28 mouse cellular contexts compared by ENCODE assay signal in genomic region chr5:13199709-13200108, GRCm38 (mm10).
"Had no signal": no experiment of that assay in that cellular context is flagged by ENCODE, and none has a peak within 500 bp of the region (broad histone marks: within the 10 kb centered on the region; RNA-seq: fewer than 3 reads in every experiment).

No protein-coding gene starts in this region.

- ATAC-seq: hindbrain, postnatal 0 days; inflammation-experienced regulatory T-cells, adult 6 months; intestine, embryonic 15.5 days; intestine, postnatal 0 days; liver, postnatal 0 days had no signal

- H3K27ac ChIP-seq: gastrocnemius, adult 2 months; heart, embryonic 10.5 days; heart, embryonic 13.5 days; heart, embryonic 15.5 days; hindbrain, embryonic 13.5 days; hindbrain, embryonic 15.5 days; hindbrain, postnatal 0 days; intestine, embryonic 15.5 days; layer of hippocampus, adult 2 months; left cerebral cortex, adult 2 months; limb, embryonic 12.5 days; liver, embryonic 13.5 days; liver, embryonic 15.5 days had no signal

- H3K4me1 ChIP-seq: heart, embryonic 10.5 days; heart, embryonic 13.5 days; heart, embryonic 15.5 days; hindbrain, embryonic 13.5 days; hindbrain, embryonic 15.5 days; intestine, embryonic 15.5 days; liver, embryonic 13.5 days; liver, embryonic 15.5 days had no signal

- H3K9ac ChIP-seq: heart, embryonic 13.5 days; heart, embryonic 15.5 days; hindbrain, embryonic 13.5 days; hindbrain, embryonic 15.5 days; intestine, embryonic 15.5 days; limb, embryonic 12.5 days; liver, embryonic 13.5 days; liver, embryonic 15.5 days; liver, postnatal 0 days had no signal

- H3K4me2 ChIP-seq: heart, embryonic 13.5 days; heart, embryonic 15.5 days; hindbrain, embryonic 13.5 days; hindbrain, embryonic 15.5 days; intestine, embryonic 15.5 days; limb, embryonic 12.5 days; liver, embryonic 11.5 days; liver, embryonic 13.5 days; liver, embryonic 15.5 days had no signal

- H3K27me3 ChIP-seq: heart, embryonic 13.5 days; heart, embryonic 15.5 days; hindbrain, embryonic 13.5 days; hindbrain, embryonic 15.5 days; intestine, embryonic 15.5 days; limb, embryonic 12.5 days; liver, embryonic 13.5 days; liver, embryonic 15.5 days had no signal

- H3K4me3 ChIP-seq: gastrocnemius, adult 2 months; heart, embryonic 10.5 days; heart, embryonic 13.5 days; heart, embryonic 15.5 days; hindbrain, embryonic 13.5 days; hindbrain, embryonic 15.5 days; intestine, embryonic 15.5 days; layer of hippocampus, adult 2 months; left cerebral cortex, adult 2 months; limb, embryonic 12.5 days; liver, embryonic 13.5 days; liver, embryonic 15.5 days had no signal

- H3K36me3 ChIP-seq: heart, embryonic 10.5 days; heart, embryonic 13.5 days; heart, embryonic 15.5 days; hindbrain, embryonic 13.5 days; hindbrain, embryonic 15.5 days; intestine, embryonic 15.5 days; limb, embryonic 12.5 days; liver, embryonic 13.5 days; liver, embryonic 15.5 days had no signal

- H3K9me3 ChIP-seq: heart, embryonic 10.5 days; heart, embryonic 13.5 days; heart, embryonic 15.5 days; hindbrain, embryonic 13.5 days; hindbrain, embryonic 15.5 days; intestine, embryonic 15.5 days; limb, embryonic 12.5 days; liver, embryonic 13.5 days; liver, embryonic 15.5 days had no signal

- DNase-seq: gastrocnemius, adult 2 months; gastrocnemius, postnatal 10 days; gastrocnemius, postnatal 25 days; heart, adult 18-20 months; heart, postnatal 14 days; heart, postnatal 36 days; kidney, adult 18-20 months; kidney, adult 8-10 months; kidney, postnatal 10 days; kidney, postnatal 25 days; kidney, postnatal 4 days; liver; liver, embryonic 13.5 days; liver, postnatal 0 days had no signal
